Mouse (Mus musculus): ENCODE results near the gene Rbm47.

GRCm38 (mm10) chr5:66100322-66100721 is 72.6 kb downstream of the Rbm47 start:
- TF ChIP-seq EP300 (IDR thresholded peaks at IDR 0.05; ENCODE audit: insufficient read depth, low read depth, low read length) (no peak), CTCF (IDR thresholded peaks at IDR 0.05) (no peak)

Data from heart, adult 2 months (tissue).